Mouse (Mus musculus): Measurements from ENCODE around the gene H2al1g. TPM values are rescaled to one million over a fixed set of nuclear protein-coding genes. Genes with fewer than 3 reads are reported as not detected.

The H2al1g gene
- polyA plus RNA-seq, 1 experiment, result not detected

DNA sequence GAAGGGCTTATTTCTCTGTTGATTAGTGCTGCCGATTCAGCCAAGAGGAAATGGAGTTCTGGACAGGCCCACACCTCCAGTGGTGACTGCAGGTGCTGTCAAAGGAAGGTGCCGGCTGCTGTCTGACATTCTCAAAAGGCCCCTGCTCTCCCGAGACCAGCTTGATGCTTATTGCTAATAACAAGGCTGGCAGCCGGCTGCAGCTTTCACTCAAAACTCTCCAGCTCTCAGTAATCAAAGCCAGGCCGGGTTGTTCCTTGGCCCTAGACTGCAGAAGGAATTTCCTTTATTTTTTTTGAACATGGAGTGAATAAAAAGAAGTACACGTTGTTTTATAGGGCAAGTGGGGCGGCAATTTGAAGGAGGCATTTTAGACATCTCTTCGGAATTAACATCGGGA lies 27.7 kb downstream of the H2al1g start:
- peak; percentile 76 for DNase-seq (ENCODE audit: low read depth)
- no peak for TF ChIP-seq CTCF (IDR thresholded peaks at IDR 0.05; ENCODE audit: borderline replicate concordance, extremely low read depth, insufficient read depth, insufficient read length)
- TF ChIP-seq POLR2A (IDR thresholded peaks at IDR 0.05; ENCODE audit: borderline replicate concordance, extremely low read depth, insufficient read depth, insufficient read length, poor library complexity, severe bottlenecking), result no peak

GRCm38 (mm10) chrX:11346756-11347155 lies 28.7 kb downstream of the H2al1g start:
- no peak for DNase-seq (ENCODE audit: low read depth)
- TF ChIP-seq CTCF (IDR thresholded peaks at IDR 0.05; ENCODE audit: borderline replicate concordance, extremely low read depth, insufficient read depth, insufficient read length) (no peak), POLR2A (IDR thresholded peaks at IDR 0.05; ENCODE audit: borderline replicate concordance, extremely low read depth, insufficient read depth, insufficient read length, poor library complexity, severe bottlenecking) (no peak)

DNA sequence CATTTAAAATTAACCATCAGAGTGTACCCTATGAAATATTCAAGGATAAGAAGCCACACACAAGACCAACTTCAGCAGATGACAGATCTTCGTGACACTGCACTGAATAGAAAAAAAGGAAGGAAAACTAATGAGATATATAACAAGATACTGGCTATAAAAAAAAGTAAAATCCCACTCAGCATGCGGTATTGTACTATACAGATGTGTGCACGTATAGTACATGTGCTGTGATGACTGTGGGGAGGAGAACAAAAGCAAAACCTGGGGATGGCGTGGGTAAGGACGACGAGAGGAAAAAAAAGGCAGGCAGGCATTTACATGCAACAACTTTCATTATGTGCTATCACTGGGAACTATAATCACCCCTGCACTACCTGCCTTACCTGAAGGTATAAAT lies 42.8 kb downstream of the H2al1g start:
- no peak for TF ChIP-seq POLR2A (IDR thresholded peaks at IDR 0.05; ENCODE audit: borderline replicate concordance, extremely low read depth, insufficient read depth, insufficient read length, poor library complexity, severe bottlenecking)
- no peak for TF ChIP-seq CTCF (IDR thresholded peaks at IDR 0.05; ENCODE audit: borderline replicate concordance, extremely low read depth, insufficient read depth, insufficient read length)
- DNase-seq (ENCODE audit: low read depth), result no peak

DNA sequence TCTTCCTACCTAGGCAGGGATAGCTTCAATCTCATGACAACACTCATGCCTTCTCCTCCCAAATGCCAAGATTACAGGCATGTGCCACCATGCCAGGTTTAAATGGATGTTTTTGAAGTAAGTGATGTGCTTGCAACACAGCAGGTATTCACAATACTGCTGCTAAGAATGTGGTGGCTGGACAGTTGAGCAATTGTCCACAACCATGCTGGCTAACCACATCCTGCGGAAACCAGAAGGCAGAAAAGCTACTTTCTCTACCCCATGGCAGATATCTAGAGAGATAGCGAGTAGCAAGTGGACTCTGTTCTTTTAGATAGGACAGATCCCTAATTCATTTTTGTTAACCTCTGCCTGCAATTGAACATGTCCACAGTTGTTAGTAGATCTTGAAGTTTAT lies 43.2 kb downstream of the H2al1g start:
- TF ChIP-seq POLR2A (IDR thresholded peaks at IDR 0.05; ENCODE audit: borderline replicate concordance, extremely low read depth, insufficient read depth, insufficient read length, poor library complexity, severe bottlenecking), result no peak
- no peak for TF ChIP-seq CTCF (IDR thresholded peaks at IDR 0.05; ENCODE audit: borderline replicate concordance, extremely low read depth, insufficient read depth, insufficient read length)
- no peak for DNase-seq (ENCODE audit: low read depth)

DNA sequence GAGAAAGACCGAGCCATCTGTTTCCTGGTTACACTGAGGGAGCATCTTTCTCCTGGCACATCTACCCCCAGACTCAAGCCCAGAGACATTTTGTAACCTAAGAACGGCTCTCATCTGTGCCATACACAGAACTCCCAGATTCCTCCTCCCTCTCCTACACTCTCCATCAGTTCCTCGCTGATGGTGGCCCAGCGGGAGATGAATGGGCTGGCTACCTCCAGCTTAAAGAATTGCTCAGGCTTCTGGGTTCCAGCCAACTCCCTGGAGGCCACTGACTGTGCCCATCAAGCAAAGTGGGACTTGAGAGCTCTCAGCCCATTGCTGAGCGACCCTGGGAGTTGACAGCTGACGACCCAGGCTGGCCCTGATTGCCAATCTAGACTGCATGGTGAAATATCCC lies 45.8 kb downstream of the H2al1g start:
- TF ChIP-seq CTCF (IDR thresholded peaks at IDR 0.05; ENCODE audit: borderline replicate concordance, extremely low read depth, insufficient read depth, insufficient read length), result no peak
- no peak for TF ChIP-seq POLR2A (IDR thresholded peaks at IDR 0.05; ENCODE audit: borderline replicate concordance, extremely low read depth, insufficient read depth, insufficient read length, poor library complexity, severe bottlenecking)
- peak; percentile 87 for DNase-seq (ENCODE audit: low read depth)

GRCm38 (mm10) chrX:11365151-11365550 lies 47.1 kb downstream of the H2al1g start:
- TF ChIP-seq POLR2A (IDR thresholded peaks at IDR 0.05; ENCODE audit: borderline replicate concordance, extremely low read depth, insufficient read depth, insufficient read length, poor library complexity, severe bottlenecking) (no peak), CTCF (IDR thresholded peaks at IDR 0.05; ENCODE audit: borderline replicate concordance, extremely low read depth, insufficient read depth, insufficient read length) (no peak)
- DNase-seq (ENCODE audit: low read depth), result peak; percentile 68

Other genes starting within 250 kb of the H2al1g start
- gene H2al1a, start 19.0 kb upstream of the H2al1g start, polyA plus RNA-seq (2012; rRNA removed), result not detected in 2 replicates
- gene H2al1b, start 15.8 kb upstream of the H2al1g start, polyA plus RNA-seq (2012; rRNA removed), result not detected in 2 replicates
- gene H2al1c, start 12.6 kb upstream of the H2al1g start, polyA plus RNA-seq (2012; rRNA removed), result not detected in 2 replicates
- not detected in 2 replicates for gene H2al1d, start 9.4 kb upstream of the H2al1g start, polyA plus RNA-seq (2012; rRNA removed)
- gene H2al1e, start 6.3 kb upstream of the H2al1g start, polyA plus RNA-seq (2012; rRNA removed), result not detected in 2 replicates
- not detected in 2 replicates for gene H2al1f, start 3.1 kb upstream of the H2al1g start, polyA plus RNA-seq (2012; rRNA removed)
- gene H2al1h, start 3.2 kb downstream of the H2al1g start, polyA plus RNA-seq (2012; rRNA removed), result not detected in 2 replicates
- not detected in 2 replicates for gene H2al1i, start 6.4 kb downstream of the H2al1g start, polyA plus RNA-seq (2012; rRNA removed)
- gene H2al1j, start 9.6 kb downstream of the H2al1g start, polyA plus RNA-seq (2012; rRNA removed), result not detected in 2 replicates